Mouse (Mus musculus): ENCODE data around the gene Cby3. TPM values are rescaled to one million over a fixed set of nuclear protein-coding genes. Genes with fewer than 3 reads are reported as not detected.

Cby3 gene
- 0.34 and 0.38 TPM in 2 replicates for polyA plus RNA-seq (2012; rRNA removed)

GRCm38 (mm10) chr11:50354162-50354561 is at the start of gene Cby3:
TSS of gene Cby3 (plus strand) at chr11:50354462.

GRCm38 (mm10) chr11:50325496-50326301 is 28.6 kb upstream of the Cby3 start, which contains the start of gene Canx:
TSS of gene Canx (minus strand) at chr11:50325673.

GRCm38 (mm10) chr11:50376911-50377891 is 22.9 kb downstream of the Cby3 start, which contains the start of gene Hnrnph1:
TSS of gene Hnrnph1 (plus strand) at chr11:50376990.

Other genes starting within 250 kb of the Cby3 start
- gene Tbc1d9b, start 223.1 kb upstream of the Cby3 start, polyA plus RNA-seq (2012; rRNA removed): 80.3 and 86.6 TPM in 2 replicates
- gene Mrnip, start 180.0 kb upstream of the Cby3 start, polyA plus RNA-seq (2012; rRNA removed): 10.3 and 11.9 TPM in 2 replicates
- 367 and 385 TPM in 2 replicates for gene Sqstm1, start 143.6 kb upstream of the Cby3 start, polyA plus RNA-seq (2012; rRNA removed)
- 260 and 313 TPM in 2 replicates for gene Mgat4b, start 143.6 kb upstream of the Cby3 start, polyA plus RNA-seq (2012; rRNA removed)
- gene Ltc4s, start 115.8 kb upstream of the Cby3 start, polyA plus RNA-seq (2012; rRNA removed): 44.3 and 46.8 TPM in 2 replicates
- gene Maml1, start 62.2 kb upstream of the Cby3 start, polyA plus RNA-seq (2012; rRNA removed): 27.5 and 31.2 TPM in 2 replicates
- 42.5 and 54.8 TPM in 2 replicates for gene Canx, start 28.8 kb upstream of the Cby3 start, polyA plus RNA-seq (2012; rRNA removed)
- gene Hnrnph1, start 22.5 kb downstream of the Cby3 start, polyA plus RNA-seq (2012; rRNA removed): 29.4 and 37.0 TPM in 2 replicates
- 20.6 and 22.4 TPM in 2 replicates for gene Rufy1, start 76.7 kb downstream of the Cby3 start, polyA plus RNA-seq (2012; rRNA removed)
- gene Adamts2, start 247.6 kb downstream of the Cby3 start, polyA plus RNA-seq (2012; rRNA removed): 126 and 140 TPM in 2 replicates